Mouse (Mus musculus) layer of hippocampus, adult 18-20 months (tissue): ENCODE results near the gene Car15. TPM values are rescaled to one million over a fixed set of nuclear protein-coding genes. Genes with fewer than 3 reads are reported as not detected.
A peak's percentile ranks its signal among the peaks of the same experiment; 100 is the strongest.

Experiments used
- DNase-seq, 2 experiments: peaks; one replicate each; pipeline ENCODE4 v3.0.0; 2022; ENCODE audit warnings: low spot score in 2 of 2
- total RNA-seq, 2 experiments: library from RNA; stranded (reverse); gene quantifications; 2 replicates each; pipeline ENCODE4 v1.2.3; 2021

Car15 gene
- total RNA-seq, 2 experiments from 2014 or later = 14.6 to 17.0 TPM

- DNase-seq = peak; percentile 59
Measured at GRCm38 (mm10) chr16:17833681-17834399, 4.3 kb downstream of the Car15 start.

DNA sequence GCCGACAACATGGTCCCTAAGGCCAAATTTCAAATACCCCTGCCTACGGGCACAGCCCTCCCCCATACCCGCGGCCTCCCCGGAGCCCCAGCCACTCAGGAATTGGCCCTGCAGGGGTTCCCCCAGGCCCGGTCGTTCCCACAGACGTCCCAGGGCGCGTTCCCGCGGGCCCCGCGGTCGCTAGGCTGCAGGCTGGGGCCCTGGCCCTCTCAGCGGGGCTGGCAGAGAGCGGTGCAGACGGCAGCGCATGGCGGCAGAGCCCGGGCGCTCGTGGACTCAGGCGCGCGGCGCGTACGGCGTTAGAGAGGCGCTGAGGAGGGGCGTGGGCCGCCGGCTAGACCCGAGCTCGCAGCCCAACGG lies 4.9 kb downstream of the Car15 start:
- peak; percentile 50 to 59 for DNase-seq

GRCm38 (mm10) chr16:17832821-17833220 lies 5.3 kb downstream of the Car15 start, which contains the start of gene B830017H08Rik:
Gene B830017H08Rik (plus strand): TSS chr16:17833121.
- no peak for DNase-seq

GRCm38 (mm10) chr16:17831781-17832180 lies 6.4 kb downstream of the Car15 start:
- DNase-seq = no peak

- no peak for DNase-seq
Measured at GRCm38 (mm10) chr16:17830385-17831178, 7.6 kb downstream of the Car15 start.

GRCm38 (mm10) chr16:17828867-17829266 lies 9.3 kb downstream of the Car15 start:
- DNase-seq = no peak

GRCm38 (mm10) chr16:17828229-17828628 lies 9.9 kb downstream of the Car15 start:
- DNase-seq = no peak

DNA sequence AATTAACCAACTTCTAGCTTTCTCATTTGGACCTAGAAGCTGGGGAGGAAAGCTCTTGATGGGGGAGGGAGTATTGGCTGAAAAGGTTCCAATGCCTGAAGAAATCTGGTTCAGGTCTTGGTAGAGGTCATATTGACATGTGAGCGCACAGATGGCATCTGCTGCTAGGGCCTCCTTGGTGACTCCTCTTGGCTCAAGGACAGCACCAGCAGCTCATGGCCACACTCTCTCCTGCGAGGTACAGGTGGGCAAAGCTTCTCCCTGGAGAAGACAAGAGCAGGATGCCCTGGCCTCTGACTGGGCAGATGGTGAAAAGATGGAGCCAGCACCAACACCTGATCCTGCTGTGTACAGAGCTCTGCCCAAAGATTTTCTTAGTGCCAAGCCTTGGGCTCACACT lies 11.7 kb downstream of the Car15 start:
- DNase-seq = no peak

DNA sequence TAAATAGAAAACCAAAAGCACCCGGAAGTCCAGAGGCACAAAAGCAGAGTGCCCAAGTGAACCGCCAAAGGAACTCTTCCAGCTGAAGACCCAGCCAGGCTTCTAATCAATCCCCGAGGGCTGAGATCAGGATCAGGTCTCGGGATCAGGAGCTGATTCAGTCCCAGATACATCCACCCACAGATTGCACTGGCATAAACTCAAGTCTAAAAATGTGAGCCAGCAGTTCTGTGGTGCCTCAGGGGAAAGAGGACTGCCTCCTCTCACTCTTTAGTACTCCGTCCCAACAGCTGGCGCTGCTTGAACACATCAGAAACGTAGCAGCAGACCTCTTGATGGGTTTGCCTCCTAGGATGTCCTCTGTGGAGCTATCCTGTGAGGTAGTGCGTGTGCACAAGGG lies 21.6 kb downstream of the Car15 start:
- DNase-seq = no peak

GRCm38 (mm10) chr16:17815411-17816402 lies 22.5 kb downstream of the Car15 start:
- peak; percentile 51 to 76 for DNase-seq

DNA sequence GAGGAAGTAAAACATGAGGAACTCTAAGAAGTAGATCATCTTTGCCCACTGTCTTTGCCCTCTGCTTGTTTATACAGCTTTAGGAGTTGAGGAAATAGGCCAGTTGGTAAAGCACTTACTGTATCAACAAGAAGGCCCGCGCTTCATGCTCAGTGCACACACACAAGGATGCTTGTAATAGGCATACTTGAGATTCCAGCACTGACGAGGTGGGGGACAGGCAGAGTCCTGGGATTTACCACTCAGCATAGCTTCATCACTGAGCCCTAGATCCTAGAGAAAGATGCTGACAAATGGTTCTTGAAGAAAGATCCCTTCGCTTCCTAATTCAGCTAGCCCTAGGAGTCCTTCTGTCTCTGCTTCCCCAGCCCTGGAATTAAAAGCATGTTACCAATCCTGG lies 25.0 kb downstream of the Car15 start:
- no peak for DNase-seq

- DNase-seq = peak in 1 of 2 experiments; percentile 60
Measured at GRCm38 (mm10) chr16:17812120-17812519, 26.0 kb downstream of the Car15 start.

DNA sequence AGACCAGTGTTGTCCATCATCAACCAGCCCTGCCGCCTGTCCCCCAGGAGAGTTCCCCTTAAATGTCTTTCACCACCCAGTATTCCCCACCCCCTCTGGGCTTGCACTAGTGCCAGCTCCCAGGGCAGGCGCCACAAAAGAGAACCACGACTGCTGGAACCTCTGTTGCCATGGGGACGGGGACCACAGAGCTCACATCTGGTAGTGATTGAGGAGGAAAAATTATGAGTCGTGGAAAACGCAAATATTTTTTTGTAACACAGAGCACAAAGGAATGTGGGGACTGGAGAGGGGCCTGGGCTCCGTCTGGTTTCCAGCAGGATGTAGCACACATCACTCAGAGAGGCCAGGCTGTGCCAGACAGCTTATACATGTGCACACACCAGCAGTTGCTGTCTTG lies 28.5 kb downstream of the Car15 start:
- no peak for DNase-seq

- DNase-seq = no peak
Measured at GRCm38 (mm10) chr16:17809125-17809524, 29.0 kb downstream of the Car15 start.

DNA sequence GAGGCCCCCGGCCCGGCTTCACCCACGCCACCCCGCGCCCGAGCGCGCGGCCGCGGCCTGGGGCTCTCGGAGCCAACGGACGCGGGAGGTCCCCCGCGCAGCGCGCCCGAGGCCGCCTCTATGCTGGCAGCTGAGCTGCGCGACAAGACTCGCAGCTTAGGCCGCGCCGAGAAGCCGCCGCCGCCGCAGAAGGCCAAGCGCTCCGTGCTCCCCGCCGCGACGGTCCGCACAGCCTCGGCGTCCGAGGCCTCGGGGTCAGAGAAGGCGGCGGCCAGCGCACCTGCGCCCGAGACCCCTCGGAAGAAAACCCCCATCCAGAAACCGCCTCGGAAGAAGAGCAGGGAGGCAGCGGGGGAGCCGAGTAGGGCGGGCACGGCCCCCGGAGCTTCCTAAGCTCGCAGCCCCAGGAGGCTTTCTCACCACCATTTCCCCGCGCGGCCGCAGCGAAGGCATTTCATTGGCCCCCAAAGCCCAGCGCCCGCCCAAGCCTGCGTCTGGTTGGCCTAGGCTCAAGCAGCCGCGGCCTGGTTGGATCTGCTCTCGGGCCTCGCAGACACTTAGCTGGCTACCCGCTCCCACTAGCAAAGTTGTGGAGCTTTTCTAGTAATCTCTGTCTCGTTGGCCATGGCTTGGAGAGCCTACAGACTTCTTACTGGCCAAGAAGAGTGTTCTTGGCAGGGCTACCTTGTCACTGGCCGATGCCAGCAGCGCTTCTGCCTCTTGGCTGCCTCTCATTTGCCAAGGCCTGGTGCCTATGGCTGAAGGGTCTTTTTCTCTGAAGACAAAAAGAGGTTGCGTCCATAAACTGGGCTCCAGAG lies 30.8 kb downstream of the Car15 start:
- peak; percentile 88 to 92 for DNase-seq

DNA sequence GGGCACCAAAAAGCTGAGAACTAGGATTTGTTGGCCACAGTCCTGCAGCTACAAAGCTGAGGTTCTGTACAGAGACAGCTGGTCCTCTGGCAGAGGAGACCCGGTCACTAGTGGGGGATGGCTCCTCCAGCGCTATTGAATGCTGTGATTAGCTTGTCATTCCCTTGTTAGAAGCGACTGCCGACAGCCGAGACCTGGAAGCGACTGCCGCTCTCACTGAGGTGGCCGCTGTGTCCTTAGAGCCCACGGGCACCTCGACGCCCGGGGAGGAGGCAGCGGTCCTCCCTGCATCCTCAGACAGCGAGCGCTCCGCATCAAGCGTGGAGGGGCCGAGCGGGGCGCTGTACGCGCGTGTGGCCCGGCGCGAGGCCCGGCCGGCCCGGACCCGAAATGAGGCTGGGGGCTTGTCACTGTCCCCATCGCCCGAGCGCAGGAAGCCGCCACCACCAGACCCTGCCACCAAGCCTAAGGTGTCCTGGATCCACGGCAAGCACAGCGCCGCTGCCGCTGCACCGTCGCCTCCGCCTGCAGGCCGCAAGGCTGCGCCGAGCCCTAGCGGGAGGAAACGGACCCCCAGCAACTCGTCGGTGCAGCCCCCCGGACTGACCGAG lies 31.5 kb downstream of the Car15 start:
- DNase-seq = peak in 1 of 2 experiments; percentile 47

- DNase-seq = no peak
Measured at GRCm38 (mm10) chr16:17804982-17805381, 33.2 kb downstream of the Car15 start.

- no peak for DNase-seq
Measured at GRCm38 (mm10) chr16:17804449-17804912, 33.7 kb downstream of the Car15 start.

- no peak for DNase-seq
Measured at GRCm38 (mm10) chr16:17803675-17804448, 34.3 kb downstream of the Car15 start.
